Mouse (Mus musculus) embryonic facial prominence, embryonic 15.5 days (tissue): ENCODE measurements around the gene Cdip1. TPM values are rescaled to one million over a fixed set of nuclear protein-coding genes. Genes with fewer than 3 reads are reported as not detected.
A peak's percentile ranks its signal among the peaks of the same experiment; 100 is the strongest.
"Not testable (repeated sequence)": the region's sequence is repeated elsewhere in the genome, so short reads cannot be mapped to it uniquely, and the experiment has no call there.

Experiments
- ATAC-seq: fragments of 200-750 bp; cut with Nextera tagmentation; 2 replicates; pipeline ENCODE4 v1.8.0; 2017; ENCODE audit warnings: low read depth, moderate TSS enrichment; ENCODE audit not compliant: insufficient number of reproducible peaks, low FRiP score, low TSS enrichment
- H3K27ac ChIP-seq: fragments of 300-500 bp; sonication (generic); replicated peaks from 2 replicates; pipeline ENCODE4 v1.5.1; 2015; ENCODE audit warnings: mild to moderate bottlenecking, inconsistent platforms
- H3K27me3 ChIP-seq: fragments of 300-500 bp; sonication (generic); 2 replicates; pipeline ENCODE4 v1.6.1; 2015; ENCODE audit warnings: inconsistent platforms
- H3K36me3 ChIP-seq: fragments of 300-500 bp; sonication (generic); 2 replicates; pipeline ENCODE4 v1.6.1; 2015; ENCODE audit warnings: mild to moderate bottlenecking, inconsistent platforms
- H3K4me1 ChIP-seq: fragments of 300-500 bp; sonication (generic); 2 replicates; pipeline ENCODE4 v1.6.1; 2015; ENCODE audit warnings: inconsistent platforms
- H3K4me2 ChIP-seq: fragments of 300-500 bp; sonication (generic); replicated peaks from 2 replicates; pipeline ENCODE4 v1.6.1; 2015; ENCODE audit warnings: mild to moderate bottlenecking, inconsistent platforms
- H3K4me3 ChIP-seq: fragments of 300-500 bp; sonication (generic); replicated peaks from 2 replicates; pipeline ENCODE4 v1.5.1; 2015; ENCODE audit warnings: mild to moderate bottlenecking, inconsistent platforms
- H3K9ac ChIP-seq: fragments of 300-500 bp; sonication (generic); 2 replicates; pipeline ENCODE4 v1.6.1; 2015; ENCODE audit warnings: inconsistent platforms
- H3K9me3 ChIP-seq: fragments of 300-500 bp; sonication (generic); replicated peaks from 2 replicates; pipeline ENCODE4 v1.6.1; 2016; ENCODE audit warnings: inconsistent platforms
- WGBS: fragments of 180-500 bp; shearing (Covaris S2); methylation state at CpG from one replicate; pipeline ENCODE4 v1.1.7; 2015; 5-methylcytosine and 5-hydroxymethylcytosine counted together
- polyA plus RNA-seq: library from polyadenylated mRNA; unstranded; fragments of >200 nt; fragmentation: Nextera tagmentation; extraction: Ambion mirVana; gene quantifications from 2 replicates; pipeline ENCODE4 v1.2.1, GENCODE M21; 2015

Gene Cdip1
- polyA plus RNA-seq = 90.6 and 96.6 TPM in 2 replicates

- Histone ChIP-seq H3K9ac (peak within 1 kb of the TSS; percentile 87), H3K27me3 (no peaks in the 10 kb centered on the region), H3K4me1 (peaks cover 27% of the 10 kb centered on the region), H3K4me3 (peak within 1 kb of the TSS; percentile 91), H3K9me3 (no peaks in the 10 kb centered on the region), H3K4me2 (peak within 1 kb of the TSS; percentile 80), H3K36me3 (no peaks in the 10 kb centered on the region), H3K27ac (peak within 1 kb of the TSS; percentile 98)
- ATAC-seq = peak; percentile 98
- under 1% methylated on average over 51 of the region's 51 CpGs for WGBS
Observed at GRCm38 (mm10) chr16:4789810-4790559, at the start of gene Cdip1. Cdip1 (minus strand) TSS chr16:4790292.

GRCm38 (mm10) chr16:4839552-4839951, 49.5 kb upstream of the Cdip1 start:
- H3K4me1 ChIP-seq = no peaks in the 10 kb centered on the region
- ATAC-seq = no peak
- H3K4me3 ChIP-seq = no peak overlapping the region
- no peaks in the 10 kb centered on the region for H3K27me3 ChIP-seq
- H3K9ac ChIP-seq = no peak overlapping the region
- no peak overlapping the region for H3K27ac ChIP-seq
- H3K4me2 ChIP-seq = no peak overlapping the region
- 59% methylated on average over 3 of the region's 3 CpGs for WGBS
- no peaks in the 10 kb centered on the region for H3K36me3 ChIP-seq
- no peaks in the 10 kb centered on the region for H3K9me3 ChIP-seq

GRCm38 (mm10) chr16:4837631-4838030, 47.5 kb upstream of the Cdip1 start:
- no peak overlapping the region for H3K4me2 ChIP-seq
- H3K27ac ChIP-seq = no peak overlapping the region
- H3K27me3 ChIP-seq = no peaks in the 10 kb centered on the region
- no peak overlapping the region for H3K4me3 ChIP-seq
- H3K9ac ChIP-seq = no peak overlapping the region
- H3K4me1 ChIP-seq = no peaks in the 10 kb centered on the region
- H3K36me3 ChIP-seq = no peaks in the 10 kb centered on the region
- 67% methylated on average over 3 of the region's 3 CpGs for WGBS
- no peaks in the 10 kb centered on the region for H3K9me3 ChIP-seq
- no peak for ATAC-seq

- Histone ChIP-seq H3K4me2 (no peak within 1 kb of the TSS), H3K27me3 (no peaks in the 10 kb centered on the region), H3K9me3 (no peaks in the 10 kb centered on the region), H3K4me3 (no peak within 1 kb of the TSS), H3K27ac (no peak within 1 kb of the TSS), H3K9ac (no peak within 1 kb of the TSS), H3K36me3 (no peaks in the 10 kb centered on the region), H3K4me1 (no peaks in the 10 kb centered on the region)
- no peak for ATAC-seq
- 89% methylated on average over 3 of the region's 3 CpGs for WGBS
Observed at GRCm38 (mm10) chr16:4835191-4835590, 45.1 kb upstream of the Cdip1 start, which contains the start of gene 4930562C15Rik. 4930562C15Rik (plus strand) TSS chr16:4835416.

- no peaks in the 10 kb centered on the region for H3K36me3 ChIP-seq
- 69% methylated on average over 2 of the region's 2 CpGs for WGBS
- H3K4me1 ChIP-seq = no peaks in the 10 kb centered on the region
- H3K27me3 ChIP-seq = no peaks in the 10 kb centered on the region
- no peak overlapping the region for H3K9ac ChIP-seq
- H3K9me3 ChIP-seq = no peaks in the 10 kb centered on the region
- H3K27ac ChIP-seq = no peak overlapping the region
- H3K4me2 ChIP-seq = no peak overlapping the region
- no peak for ATAC-seq
- no peak overlapping the region for H3K4me3 ChIP-seq
Observed at GRCm38 (mm10) chr16:4833858-4834257, 43.8 kb upstream of the Cdip1 start.

GRCm38 (mm10) chr16:4831650-4832419, 41.7 kb upstream of the Cdip1 start:
- Histone ChIP-seq H3K36me3 (no peaks in the 10 kb centered on the region), H3K4me1 (no peaks in the 10 kb centered on the region), H3K27ac (no peak overlapping the region), H3K4me3 (no peak overlapping the region), H3K4me2 (no peak overlapping the region), H3K9ac (no peak overlapping the region), H3K9me3 (no peaks in the 10 kb centered on the region), H3K27me3 (no peaks in the 10 kb centered on the region)
- no peak for ATAC-seq
- 69% methylated on average over 15 of the region's 15 CpGs for WGBS

GRCm38 (mm10) chr16:4829271-4829900, 39.3 kb upstream of the Cdip1 start:
- 76% methylated on average over 6 of the region's 6 CpGs for whole genome bisulfite sequencing

GRCm38 (mm10) chr16:4827639-4828038, 37.5 kb upstream of the Cdip1 start:
- Histone ChIP-seq H3K9me3 (no peaks in the 10 kb centered on the region), H3K9ac (no peak overlapping the region), H3K27me3 (no peaks in the 10 kb centered on the region), H3K4me2 (no peak overlapping the region), H3K27ac (no peak overlapping the region), H3K36me3 (no peaks in the 10 kb centered on the region), H3K4me3 (no peak overlapping the region), H3K4me1 (no peaks in the 10 kb centered on the region)
- WGBS = 89% methylated on average over 5 of the region's 5 CpGs
- no peak for ATAC-seq

More at GRCm38 (mm10) chr16:4829271-4829900, 39.3 kb upstream of the Cdip1 start:
- no peak overlapping the region for H3K27ac ChIP-seq
- H3K4me2 ChIP-seq = no peak overlapping the region
- H3K4me3 ChIP-seq = no peak overlapping the region
- no peak for ATAC-seq
- no peak overlapping the region for H3K9ac ChIP-seq
- no peaks in the 10 kb centered on the region for H3K36me3 ChIP-seq
- no peaks in the 10 kb centered on the region for H3K4me1 ChIP-seq
- no peaks in the 10 kb centered on the region for H3K27me3 ChIP-seq
- no peaks in the 10 kb centered on the region for H3K9me3 ChIP-seq

- not testable (repeated sequence) for H3K4me2 ChIP-seq, H3K27ac ChIP-seq, H3K9ac ChIP-seq, H3K27me3 ChIP-seq, H3K9me3 ChIP-seq, ATAC-seq, H3K36me3 ChIP-seq, H3K4me3 ChIP-seq, H3K4me1 ChIP-seq
- WGBS = 86% methylated on average over 5 of the region's 5 CpGs
Observed at GRCm38 (mm10) chr16:4824466-4824865, 34.4 kb upstream of the Cdip1 start.

GRCm38 (mm10) chr16:4818349-4818748, 28.3 kb upstream of the Cdip1 start:
- WGBS = 92% methylated on average over 3 of the region's 3 CpGs
- Histone ChIP-seq H3K4me2 (no peak overlapping the region), H3K36me3 (no peaks in the 10 kb centered on the region), H3K4me3 (no peak overlapping the region), H3K9ac (no peak overlapping the region), H3K27ac (no peak overlapping the region), H3K9me3 (0 out of 2 replicates have a peak, but pooled peaks cover 5% of the 10 kb centered on the region), H3K4me1 (no peaks in the 10 kb centered on the region), H3K27me3 (no peaks in the 10 kb centered on the region)
- ATAC-seq = no peak

GRCm38 (mm10) chr16:4796631-4797030, 6.5 kb upstream of the Cdip1 start:
- no peaks in the 10 kb centered on the region for H3K9me3 ChIP-seq
- no peak overlapping the region for H3K4me3 ChIP-seq
- no peak overlapping the region for H3K9ac ChIP-seq
- H3K4me2 ChIP-seq = no peak overlapping the region
- no peaks in the 10 kb centered on the region for H3K36me3 ChIP-seq
- ATAC-seq = no peak
- no peaks in the 10 kb centered on the region for H3K4me1 ChIP-seq
- H3K27me3 ChIP-seq = no peaks in the 10 kb centered on the region
- 0 out of 2 replicates have a peak overlapping the region, but pooled peaks have one; percentile 14 for H3K27ac ChIP-seq
- WGBS = 68% methylated on average over 4 of the region's 4 CpGs
